Mouse (Mus musculus): ENCODE results near the gene Adgrv1.

GRCm38 (mm10) chr13:81144434-81144833 is 488.5 kb downstream of the Adgrv1 start:
- TF ChIP-seq POLR2A (IDR thresholded peaks at IDR 0.05; ENCODE audit: low read depth, low read length) (no peak), CTCF (IDR thresholded peaks at IDR 0.05; ENCODE audit: borderline replicate concordance, insufficient read depth, low read length) (no peak)

Measured in embryonic fibroblast, embryonic 13.5 days (primary cell).